Mouse (Mus musculus): ENCODE results near the gene Slc17a2. TPM values are rescaled to one million over a fixed set of nuclear protein-coding genes. Genes with fewer than 3 reads are reported as not detected.
"Not testable (repeated sequence)": the region's sequence is repeated elsewhere in the genome, so short reads cannot be mapped to it uniquely, and the experiment has no call there.

The Slc17a2 gene
- polyA plus RNA-seq (2015; fragmentation: Nextera tagmentation; extraction: Ambion mirVana), result not detected in 2 replicates

GRCm38 (mm10) chr13:23806422-23807052 is at the start of gene Slc17a2:
Gene Slc17a2, plus strand, starts transcription at chr13:23806993.
- no peak within 1 kb of the TSS for H3K9ac ChIP-seq
- H3K4me1 ChIP-seq, result no peaks in the 10 kb centered on the region
- H3K9me3 ChIP-seq, result no peaks in the 10 kb centered on the region
- WGBS, result 84% methylated on average over 15 of the region's 15 CpGs
- no peaks in the 10 kb centered on the region for H3K27me3 ChIP-seq
- no peak within 1 kb of the TSS for H3K27ac ChIP-seq
- H3K4me2 ChIP-seq, result no peak within 1 kb of the TSS
- H3K4me3 ChIP-seq, result no peak within 1 kb of the TSS
- no peak for ATAC-seq (ENCODE audit: insufficient number of reproducible peaks, low FRiP score, low TSS enrichment, low read depth)
- H3K36me3 ChIP-seq, result no peaks in the 10 kb centered on the region

- 1% methylated on average over 20 of the region's 23 CpGs for WGBS
- H3K36me3 ChIP-seq, result no peaks in the 10 kb centered on the region
- peaks cover 16% of the 10 kb centered on the region for H3K4me1 ChIP-seq
- peak overlapping the region; percentile 92 for H3K27ac ChIP-seq
- no peaks in the 10 kb centered on the region for H3K27me3 ChIP-seq
- peak overlapping the region; percentile 60 for H3K4me2 ChIP-seq
- ATAC-seq (ENCODE audit: insufficient number of reproducible peaks, low FRiP score, low TSS enrichment, low read depth), result no peak; the same call in 1 of the 2 replicates
- H3K9me3 ChIP-seq, result no peaks in the 10 kb centered on the region
- H3K9ac ChIP-seq, result peak overlapping the region; percentile 5; the same call in 1 of the 2 replicates
- peak overlapping the region; percentile 40 for H3K4me3 ChIP-seq
Measured at GRCm38 (mm10) chr13:23757211-23757773, 49.5 kb upstream of the Slc17a2 start.

- Histone ChIP-seq H3K4me1 (peaks cover 16% of the 10 kb centered on the region), H3K36me3 (no peaks in the 10 kb centered on the region), H3K9me3 (no peaks in the 10 kb centered on the region), H3K9ac (no peak overlapping the region), H3K4me3 (no peak overlapping the region), H3K27ac (no peak overlapping the region), H3K27me3 (no peaks in the 10 kb centered on the region), H3K4me2 (no peak overlapping the region)
- WGBS, result 44% methylated on average over 3 of the region's 3 CpGs
- no peak for ATAC-seq (ENCODE audit: insufficient number of reproducible peaks, low FRiP score, low TSS enrichment, low read depth)
Measured at GRCm38 (mm10) chr13:23757921-23758320, 48.9 kb upstream of the Slc17a2 start.

GRCm38 (mm10) chr13:23759251-23759771 is 47.5 kb upstream of the Slc17a2 start:
- 66% methylated on average over 3 of the region's 3 CpGs for WGBS
- Histone ChIP-seq H3K9me3 (no peaks in the 10 kb centered on the region), H3K4me3 (no peak overlapping the region), H3K27me3 (no peaks in the 10 kb centered on the region), H3K36me3 (no peaks in the 10 kb centered on the region), H3K27ac (no peak overlapping the region), H3K4me1 (peaks cover 28% of the 10 kb centered on the region), H3K9ac (no peak overlapping the region), H3K4me2 (no peak overlapping the region)
- no peak for ATAC-seq (ENCODE audit: insufficient number of reproducible peaks, low FRiP score, low TSS enrichment, low read depth)

- 52% methylated on average over 1 of the region's 1 CpGs for WGBS
- no peak for ATAC-seq (ENCODE audit: insufficient number of reproducible peaks, low FRiP score, low TSS enrichment, low read depth)
- H3K4me3 ChIP-seq, result peak overlapping the region; percentile 58
Measured at GRCm38 (mm10) chr13:23759916-23760239, 46.9 kb upstream of the Slc17a2 start.

GRCm38 (mm10) chr13:23760240-23760971 is 46.4 kb upstream of the Slc17a2 start:
- no peaks in the 10 kb centered on the region for H3K27me3 ChIP-seq
- no peak for ATAC-seq (ENCODE audit: insufficient number of reproducible peaks, low FRiP score, low TSS enrichment, low read depth)

More at GRCm38 (mm10) chr13:23759916-23760239, 46.9 kb upstream of the Slc17a2 start:
- Histone ChIP-seq H3K4me1 (peaks cover 30% of the 10 kb centered on the region), H3K9ac (0 out of 2 replicates have a peak overlapping the region, but pooled peaks have one; percentile 33), H3K27ac (peak overlapping the region; percentile 96), H3K27me3 (no peaks in the 10 kb centered on the region), H3K9me3 (no peaks in the 10 kb centered on the region), H3K4me2 (peak overlapping the region; percentile 84), H3K36me3 (no peaks in the 10 kb centered on the region)

GRCm38 (mm10) chr13:23760972-23761864 is 45.6 kb upstream of the Slc17a2 start, which contains the start of gene Hist1h4a:
Gene Hist1h4a, minus strand, starts transcription at chr13:23761230.
- peak within 1 kb of the TSS; percentile 58 for H3K4me3 ChIP-seq
- peak within 1 kb of the TSS; percentile 96 for H3K27ac ChIP-seq
- H3K4me2 ChIP-seq, result peak within 1 kb of the TSS; percentile 84
- H3K9me3 ChIP-seq, result no peaks in the 10 kb centered on the region
- H3K9ac ChIP-seq, result peak within 1 kb of the TSS; percentile 33; the same call in 1 of the 2 replicates
- no peaks in the 10 kb centered on the region for H3K27me3 ChIP-seq
- peaks cover 30% of the 10 kb centered on the region for H3K4me1 ChIP-seq
- WGBS, result under 1% methylated on average over 69 of the region's 72 CpGs
- peak; percentile 82 for ATAC-seq (ENCODE audit: insufficient number of reproducible peaks, low FRiP score, low TSS enrichment, low read depth)
- H3K36me3 ChIP-seq, result no peaks in the 10 kb centered on the region

More at GRCm38 (mm10) chr13:23760240-23760971, 46.4 kb upstream of the Slc17a2 start:
- 0 out of 2 replicates have a peak overlapping the region, but pooled peaks have one; percentile 33 for H3K9ac ChIP-seq
- H3K36me3 ChIP-seq, result no peaks in the 10 kb centered on the region
- WGBS, result 1% methylated on average over 23 of the region's 27 CpGs
- peak overlapping the region; percentile 58 for H3K4me3 ChIP-seq
- H3K4me2 ChIP-seq, result peak overlapping the region; percentile 84
- no peaks in the 10 kb centered on the region for H3K9me3 ChIP-seq
- peak overlapping the region; percentile 96 for H3K27ac ChIP-seq
- H3K4me1 ChIP-seq, result peaks cover 30% of the 10 kb centered on the region

GRCm38 (mm10) chr13:23761871-23762821 is 44.6 kb upstream of the Slc17a2 start, which contains the start of gene Hist1h3a:
Gene Hist1h3a, minus strand, starts transcription at chr13:23762386.
- Histone ChIP-seq H3K27ac (peak within 1 kb of the TSS; percentile 96), H3K4me1 (peaks cover 30% of the 10 kb centered on the region), H3K4me2 (peak within 1 kb of the TSS; percentile 84), H3K4me3 (peak within 1 kb of the TSS; percentile 58), H3K9ac (peak within 1 kb of the TSS; percentile 68; the same call in 1 of the 2 replicates)
- under 1% methylated on average over 29 of the region's 52 CpGs for WGBS
- not testable (repeated sequence) for H3K27me3 ChIP-seq, H3K9me3 ChIP-seq, H3K36me3 ChIP-seq
- peak; percentile 75 for ATAC-seq (ENCODE audit: insufficient number of reproducible peaks, low FRiP score, low TSS enrichment, low read depth)

- H3K9me3 ChIP-seq, result no peaks in the 10 kb centered on the region
- H3K27ac ChIP-seq, result peak overlapping the region; percentile 96
- H3K4me3 ChIP-seq, result peak overlapping the region; percentile 58
- H3K27me3 ChIP-seq, result no peaks in the 10 kb centered on the region
- H3K36me3 ChIP-seq, result no peaks in the 10 kb centered on the region
- no peak for ATAC-seq (ENCODE audit: insufficient number of reproducible peaks, low FRiP score, low TSS enrichment, low read depth)
- peak overlapping the region; percentile 68; the same call in 1 of the 2 replicates for H3K9ac ChIP-seq
- under 1% methylated on average over 10 of the region's 10 CpGs for WGBS
- peaks cover 26% of the 10 kb centered on the region for H3K4me1 ChIP-seq
- H3K4me2 ChIP-seq, result peak overlapping the region; percentile 84
Measured at GRCm38 (mm10) chr13:23763242-23763585, 43.6 kb upstream of the Slc17a2 start.

GRCm38 (mm10) chr13:23763586-23764323 is 43.0 kb upstream of the Slc17a2 start, which contains the start of gene Hist1h1a:
Gene Hist1h1a, plus strand, starts transcription at chr13:23763666.
- H3K4me1 ChIP-seq, result peaks cover 26% of the 10 kb centered on the region
- peak within 1 kb of the TSS; percentile 84 for H3K4me2 ChIP-seq
- 3% methylated on average over 34 of the region's 34 CpGs for WGBS
- H3K27me3 ChIP-seq, result no peaks in the 10 kb centered on the region
- H3K9me3 ChIP-seq, result no peaks in the 10 kb centered on the region
- peak within 1 kb of the TSS; percentile 58 for H3K4me3 ChIP-seq
- peak within 1 kb of the TSS; percentile 68 for H3K9ac ChIP-seq
- no peaks in the 10 kb centered on the region for H3K36me3 ChIP-seq
- ATAC-seq (ENCODE audit: insufficient number of reproducible peaks, low FRiP score, low TSS enrichment, low read depth), result peak; percentile 75
- peak within 1 kb of the TSS; percentile 96 for H3K27ac ChIP-seq

All from limb, embryonic 15.5 days (tissue).